Mouse (Mus musculus): ENCODE data around the gene Pax5. TPM values are rescaled to one million over a fixed set of nuclear protein-coding genes. Genes with fewer than 3 reads are reported as not detected.
"Not testable (repeated sequence)": the region's sequence is repeated elsewhere in the genome, so short reads cannot be mapped to it uniquely, and the experiment has no call there.

The Pax5 gene
- total RNA-seq (2021) (under 1 TPM; 0.69 to 0.86 TPM), polyA plus RNA-seq (2012; rRNA removed) (0.56 and 1.0 TPM in 2 replicates)
- long read RNA-seq: 0 reads

GRCm38 (mm10) chr4:44709740-44710700, at the start of gene Pax5:
Gene Pax5, minus strand, starts transcription at chr4:44710487.
- no peak for DNase-seq

DNA sequence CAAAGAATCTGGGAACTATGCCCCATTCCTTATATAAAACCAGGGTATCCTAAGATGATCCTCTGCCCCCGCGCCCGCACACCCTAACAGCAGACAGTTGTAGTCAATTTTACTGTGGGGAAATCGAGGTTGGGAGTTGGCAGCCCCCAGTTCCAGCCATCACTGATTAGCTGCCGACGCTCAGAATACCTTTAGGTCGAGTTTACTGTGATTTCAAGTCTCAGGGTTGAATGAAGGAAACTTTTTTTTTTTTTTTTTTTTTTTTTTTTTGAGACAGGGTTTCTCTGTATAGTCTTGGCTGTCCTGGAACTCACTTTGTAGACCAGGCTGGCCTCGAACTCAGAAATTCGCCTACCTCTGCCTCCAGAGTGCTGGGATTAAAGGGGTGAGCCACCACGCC, 46.8 kb upstream of the Pax5 start:
- not testable (repeated sequence) for DNase-seq

- peak; percentile 96 for DNase-seq
Observed at GRCm38 (mm10) chr4:44756134-44756951, 46.1 kb upstream of the Pax5 start.

GRCm38 (mm10) chr4:44755553-44756133, 45.4 kb upstream of the Pax5 start, which contains the start of gene Zcchc7:
Gene Zcchc7, plus strand, starts transcription at chr4:44755877.
- DNase-seq: no peak

DNA sequence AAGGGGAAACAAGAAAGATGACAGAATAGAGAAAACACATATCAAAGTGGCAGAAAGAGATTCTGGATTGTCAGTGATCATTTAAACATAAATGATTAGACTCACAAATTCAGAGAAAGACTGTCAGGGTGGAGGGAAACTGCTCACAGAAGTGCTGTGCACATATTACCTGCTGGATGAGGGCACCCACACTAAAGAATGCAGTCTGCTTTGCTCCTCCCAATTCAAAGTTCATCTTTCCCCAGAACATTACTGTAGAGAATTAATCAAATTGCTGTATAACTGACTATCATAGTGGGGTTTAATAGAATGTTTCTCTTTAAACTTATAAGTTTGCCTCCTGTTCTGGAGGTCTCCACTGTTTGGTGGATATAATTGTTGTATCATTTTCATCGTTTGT, 30.2 kb upstream of the Pax5 start:
- DNase-seq: no peak

GRCm38 (mm10) chr4:44721237-44721636, 10.9 kb upstream of the Pax5 start:
- no peak for DNase-seq

GRCm38 (mm10) chr4:44720046-44720445, 9.8 kb upstream of the Pax5 start:
- DNase-seq: no peak

GRCm38 (mm10) chr4:44717676-44718075, 7.4 kb upstream of the Pax5 start:
- no peak for DNase-seq

DNA sequence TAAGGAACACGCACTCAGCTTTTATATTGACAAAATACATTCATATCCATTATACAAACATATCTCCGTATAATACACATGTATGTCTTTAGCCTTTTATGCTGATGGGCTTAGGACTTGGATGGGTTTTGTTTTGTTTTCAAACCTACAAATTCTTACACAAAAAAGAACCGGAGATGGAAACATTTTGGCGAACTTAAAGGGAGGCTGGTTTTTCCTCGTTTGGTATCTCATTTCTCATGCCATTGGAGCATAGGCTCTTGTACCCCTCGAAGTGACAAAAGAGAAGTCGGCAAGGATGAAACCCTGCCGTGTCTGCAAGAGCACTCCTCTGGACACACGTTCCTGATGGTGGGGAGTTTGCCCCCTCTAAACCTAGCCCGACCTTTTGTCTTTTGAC, 6.1 kb upstream of the Pax5 start:
- DNase-seq: no peak

DNA sequence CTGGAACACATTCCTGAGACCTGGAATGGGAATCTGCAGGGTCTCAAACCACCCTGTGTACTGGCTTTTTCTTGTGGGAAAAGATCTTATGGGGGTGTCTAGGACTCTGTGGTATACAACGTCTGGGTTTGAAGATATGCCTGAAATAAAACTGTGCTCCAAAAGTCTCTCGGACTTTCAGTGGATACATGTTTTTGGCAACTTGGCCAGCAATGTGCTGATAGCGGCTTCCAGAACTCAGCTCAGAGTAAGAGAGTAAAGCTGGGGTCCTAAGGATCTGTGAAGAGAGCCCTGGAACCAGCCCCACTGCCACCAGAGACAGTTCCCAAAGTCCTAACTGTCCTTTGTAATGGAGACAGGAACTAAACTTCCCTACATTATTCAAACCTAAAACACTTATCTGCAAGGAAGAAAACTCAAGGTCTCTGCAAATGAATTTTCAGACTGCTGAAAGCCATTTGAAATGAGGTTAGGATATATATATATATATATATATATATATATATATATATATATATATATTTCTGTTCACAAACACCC, 5.4 kb upstream of the Pax5 start:
- no peak for DNase-seq

DNA sequence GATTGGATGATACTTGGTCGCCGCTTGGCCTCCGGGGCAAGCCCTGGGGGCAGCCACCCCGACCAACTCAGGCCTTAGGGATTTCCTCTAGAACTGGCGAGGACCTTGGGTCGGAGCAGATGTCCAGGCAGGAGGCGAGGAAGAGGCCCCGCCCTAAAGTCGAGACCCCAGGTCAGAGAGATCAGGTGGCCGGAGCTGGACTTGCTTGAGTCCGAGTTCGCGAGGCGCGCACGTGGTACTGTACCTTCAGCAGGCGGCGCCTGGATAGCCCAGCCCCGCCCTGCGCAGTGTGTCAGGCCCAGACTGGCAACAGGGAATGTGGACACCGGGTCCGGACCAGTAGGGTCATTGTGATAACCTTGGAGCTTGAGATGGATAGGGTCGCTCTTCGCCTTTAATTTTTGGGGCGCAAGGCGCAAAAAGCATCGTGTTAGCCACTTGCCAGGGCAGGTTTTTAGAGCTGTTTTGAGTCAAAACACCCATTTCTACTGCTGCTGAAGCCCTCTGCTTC, 3.9 kb upstream of the Pax5 start:
- no peak for DNase-seq

DNA sequence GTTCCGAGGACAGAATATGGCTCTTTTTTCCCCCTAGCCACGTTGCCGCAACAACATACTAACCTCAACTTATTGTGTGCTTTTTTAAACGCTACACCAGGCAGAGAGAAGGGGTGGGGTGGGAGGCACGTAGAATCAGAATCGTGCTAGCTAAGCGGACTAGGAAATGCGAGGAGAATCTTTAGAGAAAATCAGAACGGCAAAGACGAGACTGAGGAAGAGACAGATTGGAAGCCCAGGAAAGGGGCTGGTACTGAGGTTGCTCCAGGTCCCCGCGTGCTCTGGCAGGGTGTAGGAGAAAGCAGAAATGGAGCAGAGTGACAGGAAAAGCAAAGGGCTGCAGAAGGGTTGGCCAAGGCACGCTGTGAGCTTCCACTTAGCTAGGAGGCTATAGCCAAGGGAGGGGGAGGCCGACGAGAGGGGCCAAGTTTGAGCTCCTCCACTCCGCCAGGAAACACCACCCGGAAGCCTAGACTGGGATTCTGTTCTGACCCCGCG, 3.3 kb upstream of the Pax5 start:
- DNase-seq: no peak

GRCm38 (mm10) chr4:44712786-44713553, 2.7 kb upstream of the Pax5 start:
- peak; percentile 19 for DNase-seq

DNA sequence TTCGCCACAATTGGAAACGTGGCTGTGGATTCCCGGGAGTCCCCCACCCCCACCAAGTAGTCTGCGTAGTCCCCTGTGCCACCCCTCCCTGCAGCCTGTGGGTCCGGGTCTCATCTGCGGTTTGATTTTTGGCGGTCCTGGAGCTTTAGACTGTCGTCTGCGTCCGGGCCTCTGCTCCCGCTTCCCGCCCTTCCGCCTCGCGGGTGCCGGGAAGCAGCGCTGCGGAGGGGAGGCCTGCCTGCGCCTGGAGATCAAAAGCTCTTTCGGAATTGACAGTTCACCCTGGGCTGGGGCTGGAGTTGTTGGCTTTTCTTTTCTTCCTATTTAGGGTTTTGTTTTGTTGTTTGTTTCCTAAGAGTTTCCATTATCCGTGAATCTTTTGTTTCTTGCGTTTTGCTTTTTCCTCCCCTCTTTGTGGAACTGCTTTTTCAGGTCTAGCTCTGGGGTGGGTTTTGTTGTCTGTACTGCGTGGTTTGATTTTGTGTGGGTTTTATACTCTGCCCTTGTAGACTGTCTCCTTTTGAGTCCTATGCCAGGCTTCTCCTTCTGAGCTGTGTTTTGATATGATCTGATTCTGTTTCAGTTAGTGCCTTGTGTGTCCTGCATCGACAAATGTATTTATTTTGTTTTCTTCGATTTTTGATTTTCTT, 1.9 kb upstream of the Pax5 start:
- DNase-seq: no peak

DNA sequence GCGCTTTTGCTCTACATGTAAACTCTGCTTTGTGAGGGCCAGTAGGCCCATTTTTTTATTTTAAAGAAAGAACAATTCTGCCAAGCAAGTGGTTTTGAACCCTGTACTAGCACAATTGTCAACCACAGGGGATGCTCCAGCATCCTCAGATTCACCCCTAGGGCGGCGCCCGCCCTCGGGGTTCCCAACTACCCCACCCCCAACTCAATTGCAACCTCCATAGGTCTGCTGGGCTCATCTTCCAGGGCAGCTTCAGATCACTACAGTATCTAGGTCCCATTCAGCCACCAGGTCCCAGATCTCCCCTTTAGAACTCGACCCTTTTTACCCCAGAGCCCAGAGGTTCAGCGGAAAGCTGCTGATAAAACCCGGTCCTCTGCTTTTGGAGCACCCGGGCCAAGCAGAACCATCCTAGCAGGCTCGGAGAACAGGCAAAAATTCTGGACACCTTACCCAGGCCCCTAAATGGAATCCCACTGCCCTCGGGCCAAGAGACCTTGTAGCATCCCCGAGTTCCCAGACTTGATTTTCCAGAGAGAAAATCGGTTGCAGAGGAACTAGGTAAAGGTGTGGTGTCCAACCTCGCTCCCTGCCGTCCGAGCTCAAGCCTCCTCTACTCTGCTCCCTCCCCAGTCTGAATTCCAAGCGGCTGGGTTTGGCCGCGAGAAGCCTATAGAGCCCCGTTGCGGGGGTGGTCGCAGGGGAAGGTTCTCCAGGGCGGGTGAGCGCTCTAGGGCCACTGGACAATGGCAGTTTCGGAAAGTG, 1.0 kb upstream of the Pax5 start:
- no peak for DNase-seq

GRCm38 (mm10) chr4:44710701-44711097, 412 bp upstream of the Pax5 start:
- DNase-seq: peak; percentile 8

DNA sequence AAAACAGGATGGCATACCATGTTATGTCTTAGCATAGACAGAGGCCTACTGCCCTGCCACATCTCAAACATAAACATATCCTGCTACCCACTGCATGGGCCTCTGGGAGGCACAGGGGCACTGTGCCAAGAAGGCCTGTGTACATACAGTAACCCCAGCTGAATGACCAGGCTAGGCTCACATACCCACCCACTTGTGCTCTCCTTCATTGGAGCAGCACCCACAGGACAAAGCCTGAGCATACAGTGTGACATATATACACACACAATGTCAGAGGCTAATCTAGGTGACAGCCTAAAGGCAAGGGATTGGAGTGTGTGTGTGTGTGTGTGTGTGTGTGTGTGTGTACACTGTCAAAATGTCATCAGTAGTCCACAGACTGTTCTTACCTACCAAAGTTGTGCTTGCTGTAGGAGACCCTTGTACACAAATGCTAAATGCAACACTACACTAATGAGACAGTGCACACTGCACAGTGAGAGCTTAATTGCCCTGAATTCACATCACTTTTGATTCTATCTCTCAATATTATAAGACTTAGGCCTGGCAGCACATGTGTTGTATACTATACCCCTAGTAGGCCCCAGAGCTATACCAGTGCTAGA, 1.1 kb downstream of the Pax5 start:
- no peak for DNase-seq

DNA sequence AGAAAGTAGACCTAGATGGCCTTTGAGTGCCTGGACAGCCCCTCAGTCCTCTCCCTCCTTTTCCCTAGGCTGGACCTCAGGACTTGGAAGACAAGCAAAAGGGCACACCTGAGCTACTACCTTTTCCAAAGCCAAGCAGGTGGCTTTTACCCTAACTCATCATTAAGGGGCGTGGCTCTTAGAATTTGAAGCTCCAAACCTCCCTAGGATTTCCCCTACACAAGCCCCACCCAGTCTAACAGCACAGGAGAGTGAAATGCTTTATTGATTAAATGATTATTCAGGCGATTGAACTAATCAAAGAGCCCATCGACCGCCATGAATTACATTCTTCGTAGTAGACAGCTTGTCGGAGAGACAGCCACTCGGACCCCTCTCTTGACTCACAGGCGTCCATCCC, 2.0 kb downstream of the Pax5 start:
- DNase-seq: no peak

- DNase-seq: no peak
Observed at GRCm38 (mm10) chr4:44706865-44707264, 3.4 kb downstream of the Pax5 start.
